Mouse (Mus musculus) layer of hippocampus, adult 11-12 months (tissue): ENCODE data around the gene Ccdc184.
A peak's percentile ranks its signal among the peaks of the same experiment; 100 is the strongest.

Experiments used
- DNase-seq: peaks from one replicate; pipeline ENCODE4 v3.0.0; 2022; ENCODE audit warnings: low spot score

Gene Ccdc184

GRCm38 (mm10) chr15:98155944-98156343, 11.0 kb upstream of the Ccdc184 start:
- DNase-seq, result no peak

DNA sequence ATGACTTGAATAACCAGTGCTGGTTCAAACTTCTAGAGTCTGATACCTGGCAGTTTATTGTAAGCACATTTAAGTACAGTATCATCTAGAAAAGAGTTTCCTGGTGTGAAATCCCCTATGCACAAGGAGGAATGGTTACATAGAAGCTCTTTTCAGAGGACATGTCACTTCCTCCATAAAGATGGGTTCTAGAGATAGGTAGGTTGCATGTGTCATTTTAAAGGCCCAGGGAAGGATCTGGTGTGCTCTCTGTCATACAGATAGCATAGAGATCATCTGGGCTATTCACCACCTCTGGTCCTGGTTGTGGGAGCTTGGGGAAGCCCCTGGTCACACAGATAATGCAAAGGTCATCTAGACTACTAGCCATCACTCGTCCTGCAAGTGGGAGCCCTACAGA, 9.7 kb upstream of the Ccdc184 start:
- no peak for DNase-seq

- no peak for DNase-seq
Observed at GRCm38 (mm10) chr15:98161026-98161805, 5.7 kb upstream of the Ccdc184 start.

DNA sequence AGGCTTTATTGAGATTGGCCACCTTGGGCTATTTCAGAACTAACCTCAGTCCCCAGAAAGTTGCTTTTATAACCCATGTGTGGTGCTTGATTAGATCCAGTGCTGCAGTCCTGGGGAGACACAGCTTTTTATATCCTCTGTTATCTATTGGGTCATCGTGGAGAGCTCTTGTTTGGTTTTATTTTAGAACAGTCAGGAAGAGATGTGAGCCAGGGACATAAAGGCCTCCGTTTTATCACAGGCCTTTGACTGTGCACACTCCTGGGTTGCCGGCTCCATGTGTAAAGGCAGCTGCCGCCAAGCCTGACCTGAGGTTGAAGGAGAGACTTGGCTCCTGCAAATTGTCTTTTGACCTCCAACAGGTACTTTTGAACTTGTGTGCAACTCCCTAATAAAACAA, 4.4 kb upstream of the Ccdc184 start:
- DNase-seq, result no peak

DNA sequence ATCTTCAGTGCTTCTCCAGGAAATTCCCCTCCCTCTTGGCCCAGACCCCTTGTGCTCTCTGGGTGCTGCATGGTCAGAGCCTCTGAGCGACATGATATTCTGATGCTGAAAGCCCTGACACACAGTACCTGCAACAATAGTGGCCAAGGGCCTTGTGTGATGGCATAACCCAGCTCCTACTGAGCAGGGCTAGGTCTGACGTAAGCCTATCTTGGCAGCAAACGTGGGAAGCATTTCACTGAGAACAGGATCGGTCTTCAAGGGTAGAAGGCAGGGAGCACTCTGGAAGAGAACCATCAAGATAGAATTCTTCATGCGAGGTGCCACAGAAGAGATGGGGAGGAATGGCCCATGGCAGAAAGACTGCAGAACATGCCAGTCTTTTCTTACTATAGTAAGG, 1.4 kb upstream of the Ccdc184 start, which contains the start of gene Asb8:
TSS of gene Asb8 (minus strand) at position 101 of the 400 bp plus-strand sequence.
- DNase-seq, result no peak

- peak; percentile 91 for DNase-seq
Observed at GRCm38 (mm10) chr15:98167645-98168621, 975 bp downstream of the Ccdc184 start.

DNA sequence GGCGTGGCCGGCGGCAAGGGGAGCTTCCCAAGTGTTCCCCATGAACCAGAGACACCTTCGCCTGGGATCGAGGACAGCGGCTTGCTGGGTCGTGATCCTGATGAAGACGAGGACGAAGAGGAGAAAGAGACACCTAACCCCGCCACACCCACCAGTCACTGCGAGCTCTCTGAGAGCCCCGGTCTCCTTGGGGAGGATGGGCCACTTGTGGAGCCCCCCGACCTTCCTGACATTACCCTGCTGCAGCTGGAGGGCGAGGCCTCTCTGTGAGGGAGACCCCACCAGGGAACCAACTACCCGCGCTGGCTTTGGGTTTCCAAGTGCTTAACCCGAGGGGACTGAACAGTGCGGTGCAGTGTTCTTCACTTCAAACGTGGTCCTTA, 1.7 kb downstream of the Ccdc184 start:
- DNase-seq, result no peak

- peak; percentile 58 for DNase-seq
Observed at GRCm38 (mm10) chr15:98170365-98170764, 3.4 kb downstream of the Ccdc184 start.

- no peak for DNase-seq
Observed at GRCm38 (mm10) chr15:98170917-98171316, 4.0 kb downstream of the Ccdc184 start.

- no peak for DNase-seq
Observed at GRCm38 (mm10) chr15:98172113-98172512, 5.2 kb downstream of the Ccdc184 start.

DNA sequence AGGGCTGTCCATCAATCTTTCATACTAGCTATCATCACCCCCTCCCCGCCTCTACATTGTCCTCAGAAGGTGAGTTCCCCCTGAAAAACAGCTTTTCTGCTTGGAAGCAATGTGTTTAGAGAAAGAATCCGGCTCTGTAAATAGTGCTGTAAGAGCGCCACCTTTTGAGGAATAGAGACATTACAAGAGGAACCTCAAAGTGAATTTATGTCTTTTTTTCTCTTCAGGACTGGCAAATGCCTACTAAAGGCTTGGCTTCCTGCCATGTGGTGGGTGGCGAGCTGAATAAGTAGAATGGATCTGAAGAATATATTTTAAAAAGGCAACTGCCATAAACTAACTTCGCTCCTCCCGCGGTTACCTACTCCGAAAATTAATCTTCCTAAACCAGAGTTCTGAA, 6.9 kb downstream of the Ccdc184 start:
- DNase-seq, result peak; percentile 86

GRCm38 (mm10) chr15:98177320-98177719, 10.4 kb downstream of the Ccdc184 start:
- no peak for DNase-seq

DNA sequence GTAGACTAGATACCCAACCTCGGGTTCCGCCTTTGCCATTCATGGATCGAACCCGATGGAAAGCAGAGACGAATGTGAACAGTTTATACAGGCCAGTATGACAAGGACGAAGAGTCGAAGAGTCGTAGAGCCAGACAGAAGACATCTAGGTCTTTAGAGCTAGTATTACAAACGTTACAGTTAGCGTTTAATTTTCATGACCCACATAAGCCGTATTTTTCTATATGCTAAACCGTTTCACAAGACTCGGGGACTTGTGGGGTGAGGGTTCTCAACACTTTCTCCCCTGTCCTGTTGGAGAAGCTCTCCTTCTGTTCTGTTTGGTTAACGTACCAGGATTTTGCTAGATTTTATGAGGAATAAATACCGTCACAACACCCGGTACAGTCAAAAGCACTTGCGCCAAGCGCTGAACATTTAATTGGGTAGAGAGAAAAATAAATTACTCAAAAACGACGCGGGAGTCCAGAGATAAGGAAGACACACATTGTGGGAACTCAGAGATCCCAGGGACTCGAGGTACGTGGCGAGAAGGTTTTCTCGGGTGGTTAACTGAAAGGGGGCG, 13.7 kb downstream of the Ccdc184 start:
- no peak for DNase-seq

DNA sequence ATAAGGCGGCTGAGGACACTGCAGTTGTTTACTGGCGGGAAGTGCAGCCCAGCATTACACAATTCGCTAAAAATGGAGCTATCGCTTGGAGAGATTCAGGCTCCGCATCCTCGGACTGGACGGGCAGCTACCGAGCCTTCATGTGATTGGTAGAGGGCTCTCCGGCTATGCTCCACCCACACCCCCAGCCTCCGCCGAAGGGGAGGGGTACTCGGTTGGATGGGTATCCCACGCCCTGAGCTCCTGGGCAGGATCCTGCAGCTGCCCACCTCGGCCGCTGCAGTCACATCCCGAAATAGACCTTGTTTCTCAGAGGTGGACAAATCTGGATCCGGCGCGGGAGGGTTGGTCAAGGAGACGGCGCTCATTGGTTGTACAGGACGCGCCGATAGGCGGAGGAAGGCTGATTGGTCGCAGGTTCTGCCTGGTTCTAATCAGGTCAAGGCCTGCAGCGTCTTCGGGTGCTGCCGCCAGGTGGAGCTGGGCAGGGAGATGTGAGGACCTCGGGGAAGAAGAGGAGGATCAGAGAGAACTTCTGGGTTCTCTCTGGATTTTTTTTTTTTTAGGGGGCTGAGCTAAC, 14.3 kb downstream of the Ccdc184 start:
- DNase-seq, result peak; percentile 92

- DNase-seq, result no peak
Observed at GRCm38 (mm10) chr15:98181856-98182570, 15.1 kb downstream of the Ccdc184 start.

DNA sequence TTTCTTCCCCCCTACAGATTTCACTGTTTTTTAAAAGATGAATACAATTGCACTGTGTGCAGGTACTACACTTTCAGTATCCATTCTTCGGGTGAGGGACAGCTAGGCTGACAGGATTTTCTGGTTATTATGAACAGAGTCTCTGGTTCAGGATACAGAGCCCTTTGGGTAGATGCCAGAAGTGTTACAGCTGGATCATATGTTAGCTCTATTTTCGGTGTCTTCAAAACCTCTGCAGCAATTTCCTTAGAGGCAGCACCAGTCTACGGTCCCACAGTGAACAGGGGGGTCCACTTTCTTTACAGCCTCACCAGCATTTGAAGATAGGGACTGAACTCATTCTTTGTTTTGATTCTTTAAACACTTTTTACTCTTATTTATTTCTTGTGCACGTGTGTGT, 17.5 kb downstream of the Ccdc184 start:
- no peak for DNase-seq

- DNase-seq, result no peak
Observed at GRCm38 (mm10) chr15:98195442-98195841, 28.5 kb downstream of the Ccdc184 start, which contains the start of gene Olfr288. TSS of gene Olfr288 (minus strand) at chr15:98195542.

- DNase-seq, result no peak
Observed at GRCm38 (mm10) chr15:98209676-98210075, 42.7 kb downstream of the Ccdc184 start.

DNA sequence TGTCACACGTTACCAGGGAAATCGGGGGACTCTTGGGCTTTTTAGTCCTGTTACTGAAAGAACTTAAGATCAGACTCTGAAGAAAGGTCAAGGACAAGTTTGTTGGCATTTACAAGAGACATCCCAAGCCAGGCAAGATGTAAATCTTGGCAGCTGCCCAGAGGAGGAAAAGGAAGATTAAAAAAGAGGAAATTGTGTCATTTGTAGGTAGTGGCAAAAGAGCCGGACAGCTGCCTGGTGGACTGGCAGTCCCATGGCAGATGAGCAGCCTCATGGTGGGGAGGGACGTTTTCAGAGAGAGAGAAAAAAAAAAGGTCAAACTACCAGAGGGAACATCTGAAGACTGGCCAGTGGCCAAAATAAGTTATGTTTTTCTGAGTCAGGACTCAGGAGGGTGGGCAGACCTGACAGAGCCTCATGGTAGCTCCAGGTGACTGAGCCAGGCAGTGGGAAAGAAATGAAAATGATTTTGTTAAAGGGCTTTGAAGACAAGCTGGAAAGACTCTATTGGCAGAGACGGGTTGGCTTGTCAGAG, 46.4 kb downstream of the Ccdc184 start:
- DNase-seq, result no peak

GRCm38 (mm10) chr15:98214130-98214529, 47.2 kb downstream of the Ccdc184 start:
- no peak for DNase-seq
